Mouse (Mus musculus) right cerebral cortex, adult 18-20 months (tissue): ENCODE results near the gene Tsc22d3.

Source experiments
- DNase-seq: peaks from one replicate; pipeline ENCODE4 v3.0.0; 2022; ENCODE audit warnings: mixed read lengths

The Tsc22d3 gene

DNA sequence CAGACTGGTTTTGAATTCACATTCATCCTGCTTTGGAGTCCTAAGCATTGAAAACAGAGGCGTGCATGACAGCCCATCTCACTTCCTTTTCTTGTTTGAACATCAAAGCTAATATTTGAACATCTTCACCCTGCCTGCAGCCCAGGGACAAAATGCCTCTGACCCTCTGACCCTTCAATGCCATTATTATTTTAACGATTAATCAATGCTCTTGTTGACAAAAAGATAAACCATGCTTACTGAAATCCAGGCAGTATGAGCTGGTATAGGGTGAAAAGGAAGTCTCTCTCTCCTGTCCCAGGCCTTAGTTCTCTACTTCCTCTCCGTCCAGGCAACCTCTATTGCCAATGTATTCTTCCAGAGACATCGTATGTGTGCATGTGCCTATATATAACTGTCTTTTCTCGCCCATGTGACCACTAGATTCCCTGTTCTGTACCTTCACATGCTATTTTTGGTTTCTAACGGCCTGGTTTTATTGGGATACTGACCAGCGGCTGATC lies 106.9 kb downstream of the Tsc22d3 start:
- DNase-seq, result no peak

DNA sequence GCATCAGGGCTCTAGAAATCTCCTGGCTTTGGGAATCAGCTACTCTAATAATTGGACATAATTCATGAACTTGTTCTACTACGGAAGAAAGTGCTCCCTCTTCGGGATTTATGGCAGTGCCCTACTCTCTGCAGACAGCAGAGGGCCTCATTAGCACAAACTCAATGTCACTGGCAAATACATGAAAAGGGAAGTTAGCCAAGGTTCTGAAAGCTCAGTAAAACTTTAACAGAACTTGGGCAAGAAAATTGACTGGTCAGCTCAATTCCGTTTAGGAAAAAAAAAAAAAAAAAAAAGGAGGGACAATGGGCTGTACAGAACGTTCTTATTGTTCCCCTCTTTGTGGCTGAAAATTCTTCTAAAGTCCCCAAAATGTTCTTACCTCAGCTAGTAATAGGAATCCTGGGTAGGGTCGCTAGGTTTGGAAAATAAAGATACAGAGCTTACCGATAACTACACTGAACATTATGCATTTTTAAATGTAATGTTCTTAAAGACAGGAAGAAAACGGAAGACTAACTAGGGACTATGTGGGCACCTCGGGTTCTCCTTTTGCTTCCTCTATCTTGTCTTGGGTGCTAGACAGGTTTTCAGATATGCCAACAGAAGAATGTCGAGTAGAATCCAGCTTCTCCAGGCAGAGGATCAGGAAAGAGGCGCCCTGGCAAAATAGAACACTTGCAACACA lies 108.4 kb downstream of the Tsc22d3 start:
- peak; percentile 35 for DNase-seq

DNA sequence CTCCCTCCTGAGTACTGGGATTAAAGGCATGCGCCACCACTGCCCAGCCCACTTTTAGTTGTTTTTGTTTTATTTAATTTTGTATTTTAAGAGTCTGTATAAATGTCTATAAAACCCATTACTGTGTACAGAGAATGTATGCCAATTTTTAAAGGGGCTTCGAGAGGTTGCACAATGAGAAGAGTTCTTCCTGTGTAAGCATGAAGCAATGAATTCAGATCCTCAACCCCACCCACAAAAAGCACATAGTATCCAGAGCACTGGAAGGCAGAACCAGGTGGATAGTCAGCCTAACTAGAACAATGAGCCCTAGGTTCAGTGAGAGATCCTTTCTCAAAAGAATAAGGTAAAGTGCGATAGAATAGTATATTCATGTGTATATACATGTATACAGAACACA lies 110.3 kb downstream of the Tsc22d3 start:
- no peak for DNase-seq
